33 mouse cellular contexts compared by ENCODE assay signal in the genomic region with DNA sequence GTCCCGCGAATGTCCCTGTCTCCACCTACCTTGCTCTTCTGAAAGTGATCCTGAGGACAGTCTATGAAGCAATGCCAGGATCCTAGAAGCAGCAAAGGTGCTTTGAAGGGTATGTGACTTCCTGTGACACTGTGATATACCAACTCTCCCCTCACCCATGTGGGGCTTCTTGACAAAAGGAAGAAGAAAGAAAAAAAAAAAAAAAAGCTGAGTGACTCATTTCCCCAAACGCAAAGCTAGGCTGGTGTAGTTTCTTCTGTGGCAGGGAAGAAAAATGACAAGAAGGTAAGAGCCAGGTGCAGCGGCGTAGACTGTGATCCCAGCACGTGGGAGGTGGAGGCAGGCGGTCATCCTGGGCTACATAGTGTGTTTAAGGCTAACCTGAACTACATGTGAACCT. TPM values are rescaled to one million over a fixed set of nuclear protein-coding genes. Genes with fewer than 3 reads are reported as not detected.
DNase-seq lines count a peak whose midpoint lies in the region; ATAC-seq and TF ChIP-seq lines count a peak whose summit lies in the region.
"Had no signal": no experiment of that assay in that cellular context is flagged by ENCODE, and none has a peak within 500 bp of the region (broad histone marks: within the 10 kb centered on the region; RNA-seq: fewer than 3 reads in every experiment).

No protein-coding gene starts in this region.

- peaks cover 2% of the 10 kb centered on the region for H3K4me1 ChIP-seq in ES-Bruce4 (ENCODE audit: control insufficient read depth, insufficient read depth, low read length)
- 0 out of 2 replicates have a peak, but pooled peaks cover 2% of the 10 kb centered on the region for H3K4me1 ChIP-seq in hindbrain, embryonic 11.5 days (replicated peaks; ENCODE audit: control insufficient read depth, insufficient read depth, low read length)
- H3K4me1 ChIP-seq in midbrain, postnatal 0 days (ENCODE audit: insufficient read depth, low read length): no peaks in the 10 kb centered on the region
- H3K4me1 ChIP-seq in hindbrain, embryonic 14.5 days (replicated peaks; ENCODE audit: control insufficient read depth, insufficient read depth, low read length): no peaks in the 10 kb centered on the region
- H3K4me1 ChIP-seq: liver, embryonic 15.5 days; lung, embryonic 15.5 days had no signal

- H3K36me3 ChIP-seq in ES-Bruce4 (ENCODE audit: control insufficient read depth, insufficient read depth, low read length, poor library complexity, severe bottlenecking): no peaks in the 10 kb centered on the region
- no peaks in the 10 kb centered on the region for H3K36me3 ChIP-seq in hindbrain, embryonic 11.5 days (ENCODE audit: control insufficient read depth, insufficient read depth, low read length)
- H3K36me3 ChIP-seq in midbrain, postnatal 0 days (ENCODE audit: insufficient read depth, low read length): 0 out of 2 replicates have a peak, but pooled peaks cover 3% of the 10 kb centered on the region
- H3K36me3 ChIP-seq in hindbrain, embryonic 14.5 days (replicated peaks; ENCODE audit: control insufficient read depth, insufficient read depth): no peaks in the 10 kb centered on the region
- H3K36me3 ChIP-seq: G1E; heart, embryonic 10.5 days; limb, embryonic 15.5 days; liver, embryonic 15.5 days; lung, embryonic 15.5 days had no signal

- no peaks in the 10 kb centered on the region for H3K27me3 ChIP-seq in ES-Bruce4 (ENCODE audit: control insufficient read depth, insufficient read depth, low read length, poor library complexity, severe bottlenecking)
- H3K27me3 ChIP-seq in hindbrain, embryonic 11.5 days (ENCODE audit: control insufficient read depth, insufficient read depth, low read length): no peaks in the 10 kb centered on the region
- no peaks in the 10 kb centered on the region for H3K27me3 ChIP-seq in midbrain, postnatal 0 days (ENCODE audit: insufficient read depth, low read length)
- no peaks in the 10 kb centered on the region for H3K27me3 ChIP-seq in hindbrain, embryonic 14.5 days (ENCODE audit: control insufficient read depth, insufficient read depth, low read length)
- H3K27me3 ChIP-seq: limb, embryonic 15.5 days; liver, embryonic 15.5 days; lung, embryonic 15.5 days had no signal

- peak; percentile 79 for ATAC-seq in inflammation-experienced regulatory T-cells, adult 6 months
- no peak for ATAC-seq in hindbrain, embryonic 11.5 days (ENCODE audit: low FRiP score)
- no peak for ATAC-seq in midbrain, postnatal 0 days (ENCODE audit: low FRiP score)
- ATAC-seq in hindbrain, embryonic 14.5 days (ENCODE audit: low FRiP score): no peak
- ATAC-seq: forebrain, embryonic 14.5 days had no signal

- DNase-seq in CD4-positive helper T cell, adult 2 months (ENCODE audit: low read depth, low spot score): peak; percentile 84
- DNase-seq in thymus, postnatal 14 days: peak; percentile 71
- DNase-seq in hindbrain, embryonic 11.5 days (ENCODE audit: low spot score): no peak
- DNase-seq in spleen, adult 18-20 months: no peak
- no peak for DNase-seq in midbrain, postnatal 0 days (ENCODE audit: low spot score)
- no peak for DNase-seq in hindbrain, embryonic 14.5 days (ENCODE audit: low spot score)
- DNase-seq: adrenal gland, postnatal 14 days; cerebellum, adult 8-10 months; gastrocnemius, postnatal 10 days; kidney, adult 18-20 months; kidney, postnatal 4 days; left cerebral cortex, postnatal 4 days; lung, postnatal 36 days; right cerebral cortex, postnatal 14 days had no signal

- H3K4me3 ChIP-seq in ES-Bruce4 (ENCODE audit: low read depth, low read length): no peak overlapping the region
- H3K4me3 ChIP-seq in hindbrain, embryonic 11.5 days (ENCODE audit: low read depth, low read length): no peak overlapping the region
- H3K4me3 ChIP-seq in midbrain, postnatal 0 days (ENCODE audit: low read depth, low read length): no peak overlapping the region
- H3K4me3 ChIP-seq in hindbrain, embryonic 14.5 days (replicated peaks; ENCODE audit: low read length): no peak overlapping the region
- H3K4me3 ChIP-seq: heart, embryonic 10.5 days; hindbrain, embryonic 10.5 days; left cerebral cortex, adult 2 months; limb, embryonic 15.5 days; liver, embryonic 15.5 days; lung, embryonic 15.5 days had no signal

- no peak overlapping the region for H3K27ac ChIP-seq in ES-Bruce4 (ENCODE audit: insufficient read depth, low read length)
- H3K27ac ChIP-seq in hindbrain, embryonic 11.5 days (ENCODE audit: low read depth, low read length): no peak overlapping the region
- no peak overlapping the region for H3K27ac ChIP-seq in midbrain, postnatal 0 days (ENCODE audit: low read depth, low read length)
- no peak overlapping the region for H3K27ac ChIP-seq in hindbrain, embryonic 14.5 days
- H3K27ac ChIP-seq: heart, embryonic 10.5 days; hindbrain, embryonic 10.5 days; left cerebral cortex, adult 2 months; limb, embryonic 15.5 days; liver, embryonic 15.5 days; lung, embryonic 15.5 days had no signal

- no peak for TF ChIP-seq POLR2A in ES-Bruce4 (IDR thresholded peaks at IDR 0.05; ENCODE audit: insufficient read depth, low read length)

- H3K4me2 ChIP-seq in hindbrain, embryonic 11.5 days (replicated peaks; ENCODE audit: low read depth, low read length): no peak overlapping the region
- H3K4me2 ChIP-seq in midbrain, postnatal 0 days (ENCODE audit: low read depth, low read length, poor library complexity, severe bottlenecking): no peak overlapping the region
- no peak overlapping the region for H3K4me2 ChIP-seq in hindbrain, embryonic 14.5 days (replicated peaks)
- H3K4me2 ChIP-seq: limb, embryonic 15.5 days; liver, embryonic 15.5 days; lung, embryonic 15.5 days had no signal

- 0 out of 2 replicates have a peak overlapping the region, but pooled peaks have one; percentile 12 for H3K9ac ChIP-seq in ES-Bruce4 (ENCODE audit: low read depth, poor library complexity, severe bottlenecking)
- no peak overlapping the region for H3K9ac ChIP-seq in hindbrain, embryonic 11.5 days (ENCODE audit: low read depth, low read length)
- no peak overlapping the region for H3K9ac ChIP-seq in midbrain, postnatal 0 days (replicated peaks; ENCODE audit: low read length, poor library complexity, severe bottlenecking)
- H3K9ac ChIP-seq in hindbrain, embryonic 14.5 days: no peak overlapping the region
- H3K9ac ChIP-seq: limb, embryonic 15.5 days; liver, embryonic 15.5 days; lung, embryonic 15.5 days had no signal

- TF ChIP-seq EP300 in ES-Bruce4 (IDR thresholded peaks at IDR 0.05; ENCODE audit: insufficient read depth, low read depth, low read length): no peak

- TF ChIP-seq CTCF in ES-Bruce4 (IDR thresholded peaks at IDR 0.05; ENCODE audit: low read depth, low read length): no peak
- TF ChIP-seq CTCF in midbrain, postnatal 0 days (IDR thresholded peaks at IDR 0.05): no peak

- WGBS in hindbrain, embryonic 11.5 days: 86% methylated on average over 7 of the region's 7 CpGs
- 86% methylated on average over 7 of the region's 7 CpGs for WGBS in midbrain, postnatal 0 days
- WGBS in hindbrain, embryonic 14.5 days: 88% methylated on average over 7 of the region's 7 CpGs

- no peaks in the 10 kb centered on the region for H3K9me3 ChIP-seq in ES-Bruce4 (replicated peaks; ENCODE audit: control insufficient read depth, insufficient read depth, low read length, poor library complexity, severe bottlenecking)
- no peaks in the 10 kb centered on the region for H3K9me3 ChIP-seq in hindbrain, embryonic 11.5 days (ENCODE audit: control insufficient read depth, low read length)
- H3K9me3 ChIP-seq in midbrain, postnatal 0 days (ENCODE audit: low read length): no peaks in the 10 kb centered on the region
- H3K9me3 ChIP-seq in hindbrain, embryonic 14.5 days (ENCODE audit: control insufficient read depth, low read length): no peaks in the 10 kb centered on the region
- H3K9me3 ChIP-seq: G1E; heart, embryonic 10.5 days; hindbrain, embryonic 10.5 days; limb, embryonic 15.5 days; liver, embryonic 15.5 days; lung, embryonic 15.5 days had no signal

RNA-seq across cellular contexts. Expression of a gene that starts 8.2 kb away (rescaled TPM):
- polyA plus RNA-seq in ES-Bruce4 (2011; ENCODE audit: insufficient read depth, insufficient read length, low read depth, missing spikeins): 0.57 and 1.4 TPM in 2 replicates
- polyA plus RNA-seq in inflammation-experienced regulatory T-cells, adult 6 months (2017; shearing (Covaris generic)): 10 to 100 TPM; 16.1 to 24.9 (median 17.5) TPM
- polyA plus RNA-seq in hindbrain, embryonic 11.5 days (2014; fragmentation: Nextera tagmentation; extraction: Ambion mirVana): not detected in 2 replicates
- total RNA-seq in midbrain, postnatal 0 days (2014; rRNA removed): not detected in 2 replicates
- polyA plus RNA-seq in midbrain, postnatal 0 days (2015; fragmentation: Nextera tagmentation; extraction: Ambion mirVana): not detected in 2 replicates
- polyA plus RNA-seq in hindbrain, embryonic 14.5 days (2014; fragmentation: Nextera tagmentation; extraction: Ambion mirVana): not detected in 2 replicates
- total RNA-seq: adrenal gland, postnatal 14 days; G1E; gastrocnemius, postnatal 10 days; granulocyte monocyte progenitor cell, adult 5-6 weeks; layer of hippocampus, postnatal 10 days; left cerebral cortex, adult 2 months; left cerebral cortex, postnatal 4 days; megakaryocyte-erythroid progenitor cell, adult 5-6 weeks had no signal
- polyA plus RNA-seq: forebrain, embryonic 14.5 days; frontal cortex, adult 2 months; G1E; heart, embryonic 10.5 days; heart, postnatal 0 days; hindbrain, embryonic 10.5 days; liver, embryonic 15.5 days; neural tube, embryonic 11.5 days; stomach, embryonic 14.5 days had no signal

RNA-seq across cellular contexts. Expression of a gene that starts 19.0 kb away (rescaled TPM):
- not detected in 2 replicates for polyA plus RNA-seq in ES-Bruce4 (2011; ENCODE audit: insufficient read depth, insufficient read length, low read depth, missing spikeins)
- polyA plus RNA-seq in inflammation-experienced regulatory T-cells, adult 6 months (2017; shearing (Covaris generic)): not detected
- not detected in 2 replicates for polyA plus RNA-seq in hindbrain, embryonic 11.5 days (2014; fragmentation: Nextera tagmentation; extraction: Ambion mirVana)
- total RNA-seq in midbrain, postnatal 0 days (2014; rRNA removed): not detected in 2 replicates
- not detected in 2 replicates for polyA plus RNA-seq in midbrain, postnatal 0 days (2015; fragmentation: Nextera tagmentation; extraction: Ambion mirVana)
- polyA plus RNA-seq in hindbrain, embryonic 14.5 days (2014; fragmentation: Nextera tagmentation; extraction: Ambion mirVana): not detected in 2 replicates
- total RNA-seq: adrenal gland, postnatal 14 days; G1E; gastrocnemius, postnatal 10 days; granulocyte monocyte progenitor cell, adult 5-6 weeks; layer of hippocampus, postnatal 10 days; left cerebral cortex, adult 2 months; left cerebral cortex, postnatal 4 days; megakaryocyte-erythroid progenitor cell, adult 5-6 weeks; monocyte, adult 5-6 weeks had no signal
- polyA plus RNA-seq: forebrain, embryonic 14.5 days; frontal cortex, adult 2 months; G1E; liver, embryonic 15.5 days; lung, embryonic 15.5 days; neural tube, embryonic 11.5 days; spleen, adult 2 months; stomach, embryonic 14.5 days had no signal

Comparison
In these comparisons a context has a peak if more than half of its experiments do, and no peak if none do; other contexts are left out.
1. DNase-seq: peak in CD4-positive helper T cell, adult 2 months (single experiment) and thymus, postnatal 14 days (single experiment); none in hindbrain, embryonic 11.5 days (single experiment), spleen, adult 18-20 months (0 of 2), midbrain, postnatal 0 days (single experiment) and hindbrain, embryonic 14.5 days (single experiment).